Mouse (Mus musculus) layer of hippocampus, adult 11-12 months (tissue): ENCODE measurements around the gene Khnyn.

ENCODE experiments used
- DNase-seq: peaks from one replicate; pipeline ENCODE4 v3.0.0; 2022; ENCODE audit warnings: low spot score

The Khnyn gene

GRCm38 (mm10) chr14:55884713-55885113 lies at the start of gene Khnyn:
TSS of gene Khnyn (plus strand) at chr14:55884947.
- peak; percentile 81 for DNase-seq

- DNase-seq: no peak
Measured at GRCm38 (mm10) chr14:55838312-55838711, 46.4 kb upstream of the Khnyn start.

- DNase-seq: no peak
Measured at GRCm38 (mm10) chr14:55838740-55839139, 46.0 kb upstream of the Khnyn start.

DNA sequence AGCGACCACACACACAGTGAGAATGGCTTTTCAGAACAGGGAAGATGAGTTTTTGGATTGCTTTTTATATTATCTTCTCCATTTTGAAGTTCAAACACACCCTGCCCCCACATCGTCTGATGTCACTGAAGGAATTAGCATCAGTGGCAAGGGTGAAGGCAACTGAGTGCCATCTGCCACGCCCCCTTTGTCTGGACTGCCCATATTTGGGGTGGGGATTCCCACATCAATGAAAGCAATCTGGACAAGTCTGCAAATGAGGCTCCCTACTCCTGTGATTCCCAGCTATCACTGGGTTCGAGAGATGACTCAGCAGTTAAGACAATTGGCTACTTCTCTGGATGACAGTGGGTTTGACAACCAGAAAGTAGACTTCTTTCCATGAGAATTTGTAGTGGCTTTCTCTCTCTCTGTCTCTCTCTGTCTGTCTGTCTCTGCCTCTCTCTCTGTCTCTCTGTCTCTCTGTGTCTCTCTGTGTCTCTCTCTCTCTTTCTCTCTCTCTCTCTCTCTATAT lies 43.8 kb upstream of the Khnyn start:
- no peak for DNase-seq

- DNase-seq: no peak
Measured at GRCm38 (mm10) chr14:55842794-55843193, 42.0 kb upstream of the Khnyn start.

- DNase-seq: no peak
Measured at GRCm38 (mm10) chr14:55845506-55846294, 39.0 kb upstream of the Khnyn start.

DNA sequence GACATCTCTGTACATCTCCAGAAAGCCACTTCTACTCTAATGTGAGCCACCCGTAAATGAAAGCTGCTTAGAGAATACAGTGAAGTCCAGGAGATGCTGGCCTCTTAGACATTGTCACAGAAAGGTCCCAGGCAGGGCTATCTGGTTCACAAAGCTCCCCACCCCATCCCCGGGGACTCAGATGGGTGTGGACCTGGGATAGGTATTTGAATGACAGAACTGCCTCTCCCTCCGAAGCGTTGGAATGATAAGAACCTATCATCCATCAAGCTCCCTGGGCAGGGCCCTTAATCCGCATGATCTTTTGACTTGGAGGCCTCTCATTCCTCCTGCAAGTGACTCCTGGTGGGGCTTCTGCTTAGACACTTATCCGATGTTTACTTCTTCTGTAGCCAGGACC lies 33.9 kb upstream of the Khnyn start:
- DNase-seq: no peak

DNA sequence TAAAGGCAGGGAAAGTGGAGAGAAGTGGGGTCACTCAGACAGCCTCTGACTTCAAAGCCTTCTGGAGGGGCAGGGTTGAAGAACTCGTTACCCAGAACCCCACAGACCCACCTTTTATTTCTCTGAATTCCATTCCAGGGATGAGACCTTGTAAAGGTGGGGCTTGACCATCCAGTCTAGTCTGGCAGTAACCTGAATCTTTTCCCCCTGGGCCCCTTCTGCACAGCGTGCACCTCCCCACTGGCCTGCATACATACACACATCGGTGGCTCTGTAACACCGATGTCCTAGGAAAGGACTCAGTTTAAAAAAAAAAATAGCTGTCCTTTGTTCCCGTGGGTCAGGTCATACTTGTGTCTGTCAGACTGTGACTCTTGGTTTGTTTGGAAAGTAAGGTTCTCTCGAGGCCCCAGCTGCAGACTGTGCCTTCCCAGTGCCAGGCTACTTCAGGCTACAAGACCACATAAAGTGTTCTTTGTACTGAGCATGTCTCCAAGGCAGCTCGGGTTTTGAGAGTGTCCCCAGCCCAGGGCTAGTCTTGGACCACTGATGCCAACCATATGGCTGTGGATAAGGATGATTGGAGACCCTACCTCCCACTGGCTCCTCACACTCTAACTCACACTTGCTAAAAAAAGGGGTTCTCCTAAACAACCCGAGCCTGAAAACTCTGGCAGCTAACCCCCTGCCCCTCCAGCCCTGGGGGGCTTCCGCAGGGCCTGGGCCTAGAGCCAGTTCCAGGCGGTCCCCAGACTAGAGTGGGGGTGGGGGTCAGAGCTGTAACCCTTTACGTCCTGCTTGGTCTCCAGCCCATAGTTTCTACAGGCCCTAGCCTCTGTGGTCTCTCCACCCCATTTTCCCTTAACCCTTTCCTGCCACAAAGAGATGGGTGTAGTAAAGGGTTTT lies 31.8 kb upstream of the Khnyn start:
- no peak for DNase-seq

DNA sequence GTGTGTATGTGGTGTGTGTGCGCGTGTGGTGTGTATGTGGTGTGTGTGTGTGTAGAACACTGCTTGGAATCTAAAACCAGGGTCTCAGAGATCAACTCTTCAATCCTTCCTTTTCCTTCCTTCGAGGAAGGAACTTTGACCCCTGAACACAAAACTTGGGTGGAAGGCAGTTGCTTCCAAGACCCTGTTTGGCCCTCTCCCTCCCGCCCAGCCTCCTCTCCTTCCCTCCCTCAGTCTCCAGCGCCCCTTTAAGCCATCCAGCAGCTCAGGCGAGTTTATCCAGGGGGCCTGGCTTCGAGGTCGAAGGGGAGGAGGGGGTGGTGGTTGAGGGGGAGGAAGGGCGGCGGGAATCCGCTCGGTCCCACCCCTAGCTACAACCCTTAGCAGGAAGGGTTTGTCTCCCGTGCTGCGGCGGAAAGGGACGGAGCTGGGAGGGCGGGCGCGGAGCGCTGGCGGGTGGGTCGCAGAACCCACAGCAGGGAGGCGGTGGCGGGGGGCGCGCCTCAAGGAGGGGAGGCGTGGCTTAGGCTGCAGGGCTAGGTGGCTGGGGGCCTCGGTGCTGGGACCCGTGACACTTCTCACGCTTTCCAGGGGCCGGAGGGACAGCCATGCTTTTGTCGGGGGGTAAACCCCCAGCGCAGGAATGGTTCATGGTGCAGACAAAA lies 31.0 kb upstream of the Khnyn start, which contains the start of gene Nynrin:
Gene Nynrin (plus strand): TSS at position 390 of the 665 bp plus-strand sequence.
- DNase-seq: no peak

DNA sequence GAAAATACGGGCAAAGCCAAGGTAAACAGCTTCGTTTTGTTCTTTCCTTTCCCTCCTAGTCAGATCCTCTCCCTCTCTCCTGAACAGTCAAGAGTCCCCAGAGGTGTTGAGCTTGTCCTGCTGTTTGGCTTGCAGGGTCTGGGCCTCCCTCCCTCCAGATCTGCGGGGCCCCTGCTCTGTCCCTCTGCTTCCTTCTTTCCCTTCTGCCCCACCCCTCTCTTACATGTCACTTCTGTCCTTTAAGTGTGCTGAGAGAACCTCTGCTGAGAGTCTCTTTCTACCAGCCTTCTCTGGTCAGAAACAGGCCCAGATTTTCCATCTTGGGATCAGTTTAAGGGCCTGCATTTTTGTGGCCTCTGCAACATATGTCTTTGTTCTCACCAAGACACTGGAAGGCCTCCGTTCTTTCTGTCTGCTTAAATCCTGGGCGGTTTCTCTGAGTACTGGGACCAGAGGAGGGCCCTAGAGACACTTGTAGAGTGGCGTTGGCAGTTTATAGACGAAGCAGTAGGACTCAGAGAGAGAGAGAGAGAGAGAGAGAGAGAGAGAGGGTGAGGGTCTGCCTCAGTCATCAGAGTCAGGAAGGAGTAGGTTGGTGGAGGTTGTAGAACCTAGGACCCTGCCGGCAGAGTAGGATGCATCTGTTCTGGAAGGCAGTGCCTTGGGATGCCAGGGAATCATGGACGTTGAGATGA lies 30.2 kb upstream of the Khnyn start:
- DNase-seq: no peak

DNA sequence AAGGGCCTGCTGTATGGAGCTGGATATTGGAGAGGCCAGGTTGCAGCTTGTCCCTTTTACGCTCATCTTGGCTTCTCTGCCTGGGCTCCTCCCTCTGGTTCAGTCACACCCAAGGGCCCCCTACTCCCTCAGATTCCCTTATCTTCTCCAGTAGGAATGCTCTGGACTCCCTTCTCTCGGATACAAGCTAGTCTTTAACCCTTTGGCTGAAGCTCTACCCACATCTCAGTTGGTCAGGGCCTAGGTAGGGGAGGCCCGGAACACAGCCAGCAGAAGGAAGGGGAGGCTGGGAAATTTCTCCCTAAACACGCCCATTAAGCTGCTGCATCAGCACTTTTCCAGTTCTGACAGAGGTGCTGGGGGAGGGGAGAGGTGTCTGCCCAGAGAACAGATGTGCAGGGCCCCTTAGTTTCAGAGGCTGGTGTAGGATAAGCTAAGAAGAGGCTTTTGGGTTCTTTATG lies 29.6 kb upstream of the Khnyn start:
- DNase-seq: no peak

GRCm38 (mm10) chr14:55857588-55857987 lies 27.2 kb upstream of the Khnyn start:
- no peak for DNase-seq

DNA sequence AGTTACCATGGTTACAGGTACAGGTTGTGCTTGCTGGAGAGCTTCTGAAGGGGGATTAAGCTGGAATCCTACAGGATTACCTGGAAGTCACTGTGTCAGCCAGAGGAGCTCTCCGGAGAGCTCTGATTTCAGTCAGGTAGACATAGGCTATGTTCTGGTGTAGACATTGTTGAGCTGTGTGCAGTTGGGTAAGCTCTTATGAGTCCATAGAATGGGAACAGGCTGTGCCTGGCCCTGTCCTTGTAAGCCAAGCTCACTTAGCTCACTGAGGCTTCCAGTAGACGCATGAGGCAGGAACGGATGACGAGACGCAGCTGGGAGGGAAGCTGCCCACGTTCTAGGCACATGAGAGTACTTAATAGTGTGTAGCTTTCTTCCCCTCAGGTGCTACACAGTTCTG lies 22.6 kb upstream of the Khnyn start:
- no peak for DNase-seq

DNA sequence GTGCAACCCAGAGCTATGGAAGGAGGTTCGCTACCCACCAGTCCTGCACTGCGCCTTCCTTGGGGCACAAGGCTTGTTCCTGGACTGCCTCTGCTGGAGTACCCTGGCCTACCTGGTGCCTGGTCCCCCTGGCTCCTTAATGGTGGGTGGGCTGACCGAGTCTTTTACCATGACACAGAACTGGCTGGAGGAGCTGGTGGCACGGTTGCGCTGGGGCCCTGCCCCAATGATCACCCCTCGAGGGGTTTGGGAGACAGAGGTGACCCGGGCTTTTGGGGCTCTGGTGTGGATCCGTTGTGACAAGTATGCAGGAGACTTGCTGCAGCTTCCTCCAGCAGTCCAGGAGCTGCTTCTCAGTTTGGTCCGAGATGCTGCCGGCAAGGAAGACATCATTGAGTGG lies 21.8 kb upstream of the Khnyn start:
- DNase-seq: no peak

- DNase-seq: peak; percentile 58
Measured at GRCm38 (mm10) chr14:55863773-55864172, 21.0 kb upstream of the Khnyn start.

- peak; percentile 65 for DNase-seq
Measured at GRCm38 (mm10) chr14:55866962-55867361, 17.8 kb upstream of the Khnyn start.

GRCm38 (mm10) chr14:55868230-55869026 lies 16.3 kb upstream of the Khnyn start:
- DNase-seq: no peak

- no peak for DNase-seq
Measured at GRCm38 (mm10) chr14:55869538-55869937, 15.2 kb upstream of the Khnyn start.

GRCm38 (mm10) chr14:55872039-55872438 lies 12.7 kb upstream of the Khnyn start:
- no peak for DNase-seq

DNA sequence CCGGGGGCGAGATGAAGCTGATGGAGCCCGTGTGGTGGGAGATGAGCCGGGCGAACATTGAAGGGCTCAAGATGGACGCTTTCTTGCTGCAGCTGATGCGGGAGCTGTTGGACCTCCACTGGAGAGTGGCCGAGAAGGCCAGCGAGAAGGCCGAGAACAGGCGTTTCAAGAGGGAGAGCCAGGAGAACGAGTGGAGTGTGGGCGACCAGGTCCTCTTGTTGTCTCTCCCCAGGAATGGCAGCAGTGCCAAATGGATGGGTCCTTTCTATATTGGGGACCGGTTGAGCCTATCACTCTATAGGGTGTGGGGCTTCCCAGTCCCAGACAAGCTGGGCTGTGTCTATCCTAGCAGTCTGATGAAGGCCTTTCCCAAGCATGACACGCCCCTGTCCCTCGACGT lies 12.2 kb upstream of the Khnyn start:
- DNase-seq: no peak

GRCm38 (mm10) chr14:55873242-55873713 lies 11.5 kb upstream of the Khnyn start:
- no peak for DNase-seq
